Comparison of ENCODE assay signal across 10 mouse cellular contexts in genomic region chr12:87044711-87045110, GRCm38 (mm10). TPM values are rescaled to one million over a fixed set of nuclear protein-coding genes. Genes with fewer than 3 reads are reported as not detected.
DNase-seq lines count a peak whose midpoint lies in the region; ATAC-seq and TF ChIP-seq lines count a peak whose summit lies in the region.
"Had no signal": no experiment of that assay in that cellular context is flagged by ENCODE, and none has a peak within 500 bp of the region (broad histone marks: within the 10 kb centered on the region; RNA-seq: fewer than 3 reads in every experiment).

No protein-coding gene starts in this region.

- intact Hi-C loops in gastrocnemius, postnatal 14 days (cut with DNase I; ENCODE audit: low total_unique reads): loop anchor here (5.0 kb wide), 1 partner anchor 277 kb away; no protein-coding TSS in a partner anchor
- intact Hi-C loops in heart, adult 2 months (cut with DNase I): loop anchor here (5.0 kb wide), 1 partner anchor 52 kb away; the partner anchor contains the start of gene Zdhhc22

- peak; percentile 83 for ATAC-seq in hindbrain, embryonic 16.5 days
- peak; percentile 84 for ATAC-seq in neural tube, embryonic 13.5 days (ENCODE audit: low read depth)

- no peaks in the 10 kb centered on the region for H3K36me3 ChIP-seq in hindbrain, embryonic 16.5 days (ENCODE audit: control insufficient read depth, insufficient read depth, low read length)
- no peaks in the 10 kb centered on the region for H3K36me3 ChIP-seq in neural tube, embryonic 13.5 days
- no peaks in the 10 kb centered on the region for H3K36me3 ChIP-seq in kidney, adult 2 months (ENCODE audit: control insufficient read depth, insufficient read depth, low read length)
- no peaks in the 10 kb centered on the region for H3K36me3 ChIP-seq in heart, adult 2 months (ENCODE audit: control insufficient read depth, insufficient read depth, low read length)
- H3K36me3 ChIP-seq: embryonic facial prominence, embryonic 13.5 days had no signal

- H3K79me2 ChIP-seq in heart, adult 2 months (replicated peaks; ENCODE audit: control insufficient read depth, insufficient read depth, low read length): no peaks in the 10 kb centered on the region

- no peaks in the 10 kb centered on the region for H3K9me3 ChIP-seq in hindbrain, embryonic 16.5 days (ENCODE audit: control insufficient read depth, low read length)
- H3K9me3 ChIP-seq in neural tube, embryonic 13.5 days: no peaks in the 10 kb centered on the region
- H3K9me3 ChIP-seq: embryonic facial prominence, embryonic 13.5 days had no signal

- WGBS in hindbrain, embryonic 16.5 days: 9% methylated on average over 5 of the region's 5 CpGs
- WGBS in neural tube, embryonic 13.5 days: 8% methylated on average over 5 of the region's 5 CpGs
- 20% methylated on average over 5 of the region's 5 CpGs for WGBS in kidney, adult 2 months
- WGBS in heart, adult 2 months: 29% methylated on average over 5 of the region's 5 CpGs

- TF ChIP-seq EP300 in heart, adult 2 months (IDR thresholded peaks at IDR 0.05; ENCODE audit: insufficient read depth, low read depth, low read length): no peak

- no peak overlapping the region for H3K4me2 ChIP-seq in hindbrain, embryonic 16.5 days (ENCODE audit: low read length)
- H3K4me2 ChIP-seq in neural tube, embryonic 13.5 days: no peak overlapping the region
- H3K4me2 ChIP-seq: embryonic facial prominence, embryonic 13.5 days had no signal

- H3K27me3 ChIP-seq in hindbrain, embryonic 16.5 days (replicated peaks; ENCODE audit: control insufficient read depth, insufficient read depth, low read length): no peaks in the 10 kb centered on the region
- H3K27me3 ChIP-seq in neural tube, embryonic 13.5 days: no peaks in the 10 kb centered on the region
- H3K27me3 ChIP-seq in kidney, adult 2 months (replicated peaks; ENCODE audit: control insufficient read depth, insufficient read depth, low read length): no peaks in the 10 kb centered on the region
- no peaks in the 10 kb centered on the region for H3K27me3 ChIP-seq in heart, adult 2 months (ENCODE audit: control insufficient read depth, insufficient read depth, low read length)
- H3K27me3 ChIP-seq: embryonic facial prominence, embryonic 13.5 days had no signal

- H3K27ac ChIP-seq in hindbrain, embryonic 16.5 days (ENCODE audit: low read depth, low read length): peak overlapping the region; percentile 62; the same call in 1 of the 2 replicates
- peak overlapping the region; percentile 14 for H3K27ac ChIP-seq in neural tube, embryonic 13.5 days (replicated peaks)
- no peak overlapping the region for H3K27ac ChIP-seq in kidney, adult 2 months (ENCODE audit: insufficient read depth, low read depth, low read length)
- H3K27ac ChIP-seq in heart, adult 2 months: no peak overlapping the region
- H3K27ac ChIP-seq: embryonic facial prominence, embryonic 13.5 days had no signal

- H3K9ac ChIP-seq in hindbrain, embryonic 16.5 days (ENCODE audit: low read depth, low read length): no peak overlapping the region
- H3K9ac ChIP-seq in neural tube, embryonic 13.5 days: no peak overlapping the region
- no peak overlapping the region for H3K9ac ChIP-seq in heart, adult 2 months (ENCODE audit: low read depth, low read length)
- H3K9ac ChIP-seq: embryonic facial prominence, embryonic 13.5 days had no signal

- DNase-seq in gastrocnemius, postnatal 14 days: peak; percentile 24
- DNase-seq in gastrocnemius, postnatal 10 days: no peak
- DNase-seq in cerebellum, postnatal 14 days: peak; percentile 71 to 72
- no peak for DNase-seq in kidney, adult 2 months
- DNase-seq in adrenal gland, postnatal 36 days: no peak
- no peak for DNase-seq in heart, adult 2 months

- no peak for TF ChIP-seq POLR2A in kidney, adult 2 months (IDR thresholded peaks at IDR 0.05; ENCODE audit: low read depth, low read length)
- TF ChIP-seq POLR2A in heart, adult 2 months (IDR thresholded peaks at IDR 0.05; ENCODE audit: insufficient read depth, low read depth, low read length): no peak

- no peak overlapping the region for H3K4me3 ChIP-seq in hindbrain, embryonic 16.5 days (ENCODE audit: low read length)
- H3K4me3 ChIP-seq in neural tube, embryonic 13.5 days: no peak overlapping the region
- H3K4me3 ChIP-seq in kidney, adult 2 months (ENCODE audit: insufficient read depth, low read depth, low read length): no peak overlapping the region
- no peak overlapping the region for H3K4me3 ChIP-seq in heart, adult 2 months
- H3K4me3 ChIP-seq: embryonic facial prominence, embryonic 13.5 days had no signal

- no peak for TF ChIP-seq CTCF in kidney, adult 2 months (conservative IDR thresholded peaks at IDR 0.05; ENCODE audit: insufficient read depth, insufficient read length, low read depth, low read length)
- no peak for TF ChIP-seq CTCF in heart, adult 2 months (IDR thresholded peaks at IDR 0.05)

- H3K4me1 ChIP-seq in hindbrain, embryonic 16.5 days (ENCODE audit: control insufficient read depth, insufficient read depth, low read depth, low read length): peaks cover 18% of the 10 kb centered on the region
- H3K4me1 ChIP-seq in neural tube, embryonic 13.5 days (replicated peaks): peaks cover 24% of the 10 kb centered on the region
- H3K4me1 ChIP-seq in kidney, adult 2 months (ENCODE audit: control insufficient read depth, insufficient read depth, low read length): no peaks in the 10 kb centered on the region
- H3K4me1 ChIP-seq in heart, adult 2 months (ENCODE audit: control insufficient read depth, insufficient read depth, low read length): no peaks in the 10 kb centered on the region
- H3K4me1 ChIP-seq: embryonic facial prominence, embryonic 13.5 days had no signal

RNA-seq across cellular contexts. Expression of gene Tmem63c, which starts 23.6 kb away (rescaled TPM):
- under 1 TPM; 0.07 to 0.10 TPM for total RNA-seq in gastrocnemius, postnatal 14 days (2021)
- total RNA-seq in gastrocnemius, postnatal 10 days (2021): under 1 TPM; 0.23 to 0.29 TPM
- polyA plus RNA-seq in hindbrain, embryonic 16.5 days (2015; fragmentation: Nextera tagmentation; extraction: Ambion mirVana): 11.0 and 11.9 TPM in 2 replicates
- 6.1 and 7.1 TPM in 2 replicates for polyA plus RNA-seq in neural tube, embryonic 13.5 days (2015; fragmentation: Nextera tagmentation; extraction: Ambion mirVana)
- polyA plus RNA-seq in kidney, adult 2 months (2012; rRNA removed): 0.10 and 0.19 TPM in 2 replicates
- 1 to 10 TPM; 1.0 to 1.3 TPM for total RNA-seq in adrenal gland, postnatal 36 days (2021)
- under 1 TPM; 0.08 to 0.09 TPM for total RNA-seq in heart, adult 2 months (2021)
- 0.14 and 0.38 TPM in 2 replicates for polyA plus RNA-seq in heart, adult 2 months (2012; rRNA removed)

RNA-seq across cellular contexts. Expression of gene Zdhhc22, which starts 54.5 kb away (rescaled TPM):
- total RNA-seq in gastrocnemius, postnatal 14 days (2021): not detected
- not detected for total RNA-seq in gastrocnemius, postnatal 10 days (2021)
- 23.2 and 26.9 TPM in 2 replicates for polyA plus RNA-seq in hindbrain, embryonic 16.5 days (2015; fragmentation: Nextera tagmentation; extraction: Ambion mirVana)
- polyA plus RNA-seq in neural tube, embryonic 13.5 days (2015; fragmentation: Nextera tagmentation; extraction: Ambion mirVana): 17.1 and 23.5 TPM in 2 replicates
- polyA plus RNA-seq in kidney, adult 2 months (2012; rRNA removed): 0.14 TPM in 1 of 2 replicates, not detected in the other
- under 1 TPM; 0.49 to 0.60 TPM for total RNA-seq in adrenal gland, postnatal 36 days (2021)
- not detected for total RNA-seq in heart, adult 2 months (2021)
- polyA plus RNA-seq in heart, adult 2 months (2012; rRNA removed): not detected in 2 replicates
- polyA plus RNA-seq: spleen, adult 2 months had no signal

RNA-seq across cellular contexts. Expression of gene Ngb, which starts 57.6 kb away (rescaled TPM):
- total RNA-seq in gastrocnemius, postnatal 14 days (2021): under 1 TPM in 1 of 2 experiments, not detected in 1; 0.27 TPM
- total RNA-seq in gastrocnemius, postnatal 10 days (2021): under 1 TPM in 1 of 2 experiments, not detected in 1; 0.28 TPM
- polyA plus RNA-seq in hindbrain, embryonic 16.5 days (2015; fragmentation: Nextera tagmentation; extraction: Ambion mirVana): 6.5 and 7.3 TPM in 2 replicates
- polyA plus RNA-seq in neural tube, embryonic 13.5 days (2015; fragmentation: Nextera tagmentation; extraction: Ambion mirVana): 1.0 and 1.2 TPM in 2 replicates
- polyA plus RNA-seq in kidney, adult 2 months (2012; rRNA removed): 1.4 and 1.7 TPM in 2 replicates
- 1 to 10 TPM; 1.1 to 1.2 TPM for total RNA-seq in adrenal gland, postnatal 36 days (2021)
- total RNA-seq in heart, adult 2 months (2021): not detected
- polyA plus RNA-seq in heart, adult 2 months (2012; rRNA removed): 0.14 and 0.26 TPM in 2 replicates

Comparison
In these comparisons a context has a peak if more than half of its experiments do, and no peak if none do; other contexts are left out.
1. DNase-seq: peak in gastrocnemius, postnatal 14 days (single experiment) and cerebellum, postnatal 14 days (2 of 2); none in gastrocnemius, postnatal 10 days (single experiment), kidney, adult 2 months (single experiment), adrenal gland, postnatal 36 days (0 of 2) and heart, adult 2 months (0 of 2).
2. H3K27ac ChIP-seq: peak in hindbrain, embryonic 16.5 days (single experiment) and neural tube, embryonic 13.5 days (single experiment); none in kidney, adult 2 months (single experiment) and heart, adult 2 months (single experiment).